Mouse (Mus musculus): ENCODE data around the gene Fam117a. TPM values are rescaled to one million over a fixed set of nuclear protein-coding genes. Genes with fewer than 3 reads are reported as not detected.
A peak's percentile ranks its signal among the peaks of the same experiment; 100 is the strongest.

The Fam117a gene
- polyA plus RNA-seq, 1 experiment from 2014 or later: 2.2 TPM

GRCm38 (mm10) chr11:95324181-95324580 is 12.6 kb upstream of the Fam117a start:
- ATAC-seq: no peak
- Histone ChIP-seq H3K27ac (ENCODE audit: low read length) (no peak overlapping the region), H3K27me3 (ENCODE audit: control insufficient read depth, insufficient read depth, low read depth, low read length) (no peaks in the 10 kb centered on the region), H3K9me3 (replicated peaks; ENCODE audit: control insufficient read depth, low read length, poor library complexity, severe bottlenecking) (no peaks in the 10 kb centered on the region), H3K4me3 (ENCODE audit: low read depth, low read length) (no peak overlapping the region), H3K36me3 (ENCODE audit: control insufficient read depth, insufficient read depth, low read length) (no peaks in the 10 kb centered on the region), H3K4me2 (ENCODE audit: low read length) (no peak overlapping the region), H3K4me1 (ENCODE audit: control insufficient read depth, insufficient read depth, low read length) (no peaks in the 10 kb centered on the region), H3K9ac (ENCODE audit: low read depth, low read length) (no peak overlapping the region)
- WGBS: 59% methylated on average over 10 of the region's 10 CpGs

- no peak overlapping the region for H3K27ac ChIP-seq (ENCODE audit: low read length)
- H3K36me3 ChIP-seq (ENCODE audit: control insufficient read depth, insufficient read depth, low read length): no peaks in the 10 kb centered on the region
- H3K9me3 ChIP-seq (replicated peaks; ENCODE audit: control insufficient read depth, low read length, poor library complexity, severe bottlenecking): no peaks in the 10 kb centered on the region
- H3K9ac ChIP-seq (ENCODE audit: low read depth, low read length): no peak overlapping the region
- H3K4me1 ChIP-seq (ENCODE audit: control insufficient read depth, insufficient read depth, low read length): no peaks in the 10 kb centered on the region
- H3K4me2 ChIP-seq (ENCODE audit: low read length): no peak overlapping the region
- H3K4me3 ChIP-seq (ENCODE audit: low read depth, low read length): no peak overlapping the region
- no peak for ATAC-seq
- H3K27me3 ChIP-seq (ENCODE audit: control insufficient read depth, insufficient read depth, low read depth, low read length): no peaks in the 10 kb centered on the region
- 92% methylated on average over 4 of the region's 4 CpGs for WGBS
These were observed 11.0 kb upstream of the Fam117a start for GRCm38 (mm10) chr11:95325832-95326231.

- no peaks in the 10 kb centered on the region for H3K9me3 ChIP-seq (replicated peaks; ENCODE audit: control insufficient read depth, low read length, poor library complexity, severe bottlenecking)
- no peak overlapping the region for H3K4me3 ChIP-seq (ENCODE audit: low read depth, low read length)
- ATAC-seq: no peak
- H3K4me2 ChIP-seq (ENCODE audit: low read length): no peak overlapping the region
- 77% methylated on average over 11 of the region's 11 CpGs for WGBS
- no peaks in the 10 kb centered on the region for H3K4me1 ChIP-seq (ENCODE audit: control insufficient read depth, insufficient read depth, low read length)
- no peak overlapping the region for H3K9ac ChIP-seq (ENCODE audit: low read depth, low read length)
- no peaks in the 10 kb centered on the region for H3K27me3 ChIP-seq (ENCODE audit: control insufficient read depth, insufficient read depth, low read depth, low read length)
- H3K27ac ChIP-seq (ENCODE audit: low read length): no peak overlapping the region
- H3K36me3 ChIP-seq (ENCODE audit: control insufficient read depth, insufficient read depth, low read length): no peaks in the 10 kb centered on the region
These were observed 10.6 kb upstream of the Fam117a start for GRCm38 (mm10) chr11:95326243-95326642.

GRCm38 (mm10) chr11:95328629-95329028 is 8.2 kb upstream of the Fam117a start:
- Histone ChIP-seq H3K36me3 (ENCODE audit: control insufficient read depth, insufficient read depth, low read length) (no peaks in the 10 kb centered on the region), H3K4me2 (ENCODE audit: low read length) (no peak overlapping the region), H3K4me1 (ENCODE audit: control insufficient read depth, insufficient read depth, low read length) (no peaks in the 10 kb centered on the region), H3K9me3 (replicated peaks; ENCODE audit: control insufficient read depth, low read length, poor library complexity, severe bottlenecking) (no peaks in the 10 kb centered on the region), H3K9ac (ENCODE audit: low read depth, low read length) (no peak overlapping the region), H3K27ac (ENCODE audit: low read length) (no peak overlapping the region), H3K27me3 (ENCODE audit: control insufficient read depth, insufficient read depth, low read depth, low read length) (no peaks in the 10 kb centered on the region), H3K4me3 (ENCODE audit: low read depth, low read length) (no peak overlapping the region)
- no peak for ATAC-seq
- WGBS: 81% methylated on average over 5 of the region's 5 CpGs

GRCm38 (mm10) chr11:95330662-95331061 is 6.2 kb upstream of the Fam117a start:
- Histone ChIP-seq H3K27ac (ENCODE audit: low read length) (no peak overlapping the region), H3K4me1 (ENCODE audit: control insufficient read depth, insufficient read depth, low read length) (no peaks in the 10 kb centered on the region), H3K36me3 (ENCODE audit: control insufficient read depth, insufficient read depth, low read length) (no peaks in the 10 kb centered on the region), H3K27me3 (ENCODE audit: control insufficient read depth, insufficient read depth, low read depth, low read length) (peaks cover 4% of the 10 kb centered on the region), H3K4me2 (ENCODE audit: low read length) (no peak overlapping the region), H3K4me3 (ENCODE audit: low read depth, low read length) (no peak overlapping the region), H3K9ac (ENCODE audit: low read depth, low read length) (no peak overlapping the region), H3K9me3 (replicated peaks; ENCODE audit: control insufficient read depth, low read length, poor library complexity, severe bottlenecking) (no peaks in the 10 kb centered on the region)
- 66% methylated on average over 1 of the region's 1 CpGs for WGBS
- no peak for ATAC-seq

- Histone ChIP-seq H3K4me2 (ENCODE audit: low read length) (no peak overlapping the region), H3K27me3 (ENCODE audit: control insufficient read depth, insufficient read depth, low read depth, low read length) (peaks cover 11% of the 10 kb centered on the region), H3K9ac (ENCODE audit: low read depth, low read length) (no peak overlapping the region), H3K9me3 (replicated peaks; ENCODE audit: control insufficient read depth, low read length, poor library complexity, severe bottlenecking) (no peaks in the 10 kb centered on the region), H3K27ac (ENCODE audit: low read length) (no peak overlapping the region), H3K4me3 (ENCODE audit: low read depth, low read length) (no peak overlapping the region), H3K36me3 (ENCODE audit: control insufficient read depth, insufficient read depth, low read length) (no peaks in the 10 kb centered on the region), H3K4me1 (ENCODE audit: control insufficient read depth, insufficient read depth, low read length) (peaks cover 10% of the 10 kb centered on the region)
- WGBS: 61% methylated on average over 4 of the region's 4 CpGs
- no peak for ATAC-seq
These were observed 3.6 kb upstream of the Fam117a start for GRCm38 (mm10) chr11:95333209-95333608.

GRCm38 (mm10) chr11:95333805-95334204 is 3.0 kb upstream of the Fam117a start:
- 89% methylated on average over 9 of the region's 9 CpGs for WGBS
- Histone ChIP-seq H3K4me1 (ENCODE audit: control insufficient read depth, insufficient read depth, low read length) (peaks cover 10% of the 10 kb centered on the region), H3K9ac (ENCODE audit: low read depth, low read length) (no peak overlapping the region), H3K27ac (ENCODE audit: low read length) (no peak overlapping the region), H3K9me3 (replicated peaks; ENCODE audit: control insufficient read depth, low read length, poor library complexity, severe bottlenecking) (no peaks in the 10 kb centered on the region), H3K4me3 (ENCODE audit: low read depth, low read length) (no peak overlapping the region), H3K36me3 (ENCODE audit: control insufficient read depth, insufficient read depth, low read length) (no peaks in the 10 kb centered on the region), H3K27me3 (ENCODE audit: control insufficient read depth, insufficient read depth, low read depth, low read length) (peaks cover 11% of the 10 kb centered on the region), H3K4me2 (ENCODE audit: low read length) (no peak overlapping the region)
- no peak for ATAC-seq

- ATAC-seq: no peak
- Histone ChIP-seq H3K4me2 (ENCODE audit: low read length) (no peak overlapping the region), H3K36me3 (ENCODE audit: control insufficient read depth, insufficient read depth, low read length) (no peaks in the 10 kb centered on the region), H3K27me3 (ENCODE audit: control insufficient read depth, insufficient read depth, low read depth, low read length) (peaks cover 11% of the 10 kb centered on the region), H3K4me1 (ENCODE audit: control insufficient read depth, insufficient read depth, low read length) (peaks cover 12% of the 10 kb centered on the region), H3K4me3 (ENCODE audit: low read depth, low read length) (no peak overlapping the region), H3K9me3 (replicated peaks; ENCODE audit: control insufficient read depth, low read length, poor library complexity, severe bottlenecking) (no peaks in the 10 kb centered on the region), H3K27ac (ENCODE audit: low read length) (no peak overlapping the region), H3K9ac (ENCODE audit: low read depth, low read length) (no peak overlapping the region)
- 74% methylated on average over 5 of the region's 5 CpGs for WGBS
These were observed 2.3 kb upstream of the Fam117a start for GRCm38 (mm10) chr11:95334448-95335060.

- peaks cover 11% of the 10 kb centered on the region for H3K27me3 ChIP-seq (ENCODE audit: control insufficient read depth, insufficient read depth, low read depth, low read length)
- H3K4me1 ChIP-seq (ENCODE audit: control insufficient read depth, insufficient read depth, low read length): peaks cover 12% of the 10 kb centered on the region
- no peaks in the 10 kb centered on the region for H3K9me3 ChIP-seq (replicated peaks; ENCODE audit: control insufficient read depth, low read length, poor library complexity, severe bottlenecking)
- no peaks in the 10 kb centered on the region for H3K36me3 ChIP-seq (ENCODE audit: control insufficient read depth, insufficient read depth, low read length)
- no peak overlapping the region for H3K27ac ChIP-seq (ENCODE audit: low read length)
- H3K9ac ChIP-seq (ENCODE audit: low read depth, low read length): peak overlapping the region; percentile 71
- H3K4me2 ChIP-seq (ENCODE audit: low read length): peak overlapping the region; percentile 99
- peak; percentile 83 for ATAC-seq
- WGBS: under 1% methylated on average over 45 of the region's 50 CpGs
- peak overlapping the region; percentile 87 for H3K4me3 ChIP-seq (ENCODE audit: low read depth, low read length)
These were observed 453 bp downstream of the Fam117a start for GRCm38 (mm10) chr11:95337129-95337813.
